Mouse (Mus musculus) heart, embryonic 10.5 days (tissue): ENCODE results near the gene Slc8a2. TPM values are rescaled to one million over a fixed set of nuclear protein-coding genes. Genes with fewer than 3 reads are reported as not detected.

ENCODE experiments used
- DNase-seq: peaks from one replicate; pipeline ENCODE4 v3.0.0-alpha.2; 2017; ENCODE audit warnings: low spot score
- H3K27ac ChIP-seq: fragments of 300-500 bp; sonication (generic); 2 replicates; pipeline ENCODE4 v1.5.1; 2016; ENCODE audit warnings: mild to moderate bottlenecking
- H3K27me3 ChIP-seq: fragments of 300-500 bp; sonication (generic); 2 replicates; pipeline ENCODE4 v1.6.1; 2016; ENCODE audit warnings: mild to moderate bottlenecking; ENCODE audit not compliant: poor library complexity, insufficient read depth, severe bottlenecking
- H3K36me3 ChIP-seq: fragments of 300-500 bp; sonication (generic); 2 replicates; pipeline ENCODE4 v1.6.1; 2016; ENCODE audit warnings: mild to moderate bottlenecking, moderate library complexity
- H3K4me1 ChIP-seq: fragments of 300-500 bp; sonication (generic); 2 replicates; pipeline ENCODE4 v1.6.1; 2016; ENCODE audit warnings: mild to moderate bottlenecking
- H3K4me3 ChIP-seq: fragments of 300-500 bp; sonication (generic); 2 replicates; pipeline ENCODE4 v1.5.1; 2016; ENCODE audit warnings: mild to moderate bottlenecking, moderate library complexity
- H3K9me3 ChIP-seq: fragments of 300-500 bp; sonication (generic); 2 replicates; pipeline ENCODE4 v1.6.1; 2016; ENCODE audit warnings: mild to moderate bottlenecking, moderate library complexity
- WGBS: fragments of 180-500 bp; shearing (Covaris S2); methylation state at CpG from one replicate; pipeline ENCODE4 v1.1.7; 2016; 5-methylcytosine and 5-hydroxymethylcytosine counted together
- polyA plus RNA-seq: library from polyadenylated mRNA; unstranded; fragments of >200 nt; fragmentation: Nextera tagmentation; extraction: Ambion mirVana; gene quantifications from 2 replicates; pipeline ENCODE4 v1.2.1, GENCODE M21; 2016

Gene Slc8a2
- polyA plus RNA-seq, result 0.24 and 0.28 TPM in 2 replicates

- H3K36me3 ChIP-seq, result peaks cover 35% of the 10 kb centered on the region
Observed at GRCm38 (mm10) chr7:16129421-16129845, at the start of gene Slc8a2. Slc8a2 (plus strand) TSS chr7:16129826.

GRCm38 (mm10) chr7:16079947-16080346, 49.7 kb upstream of the Slc8a2 start:
- Histone ChIP-seq H3K4me3 (no peak overlapping the region), H3K4me1 (peaks cover 5% of the 10 kb centered on the region; the same call in 1 of the 2 replicates), H3K9me3 (no peaks in the 10 kb centered on the region), H3K27ac (no peak overlapping the region), H3K36me3 (no peaks in the 10 kb centered on the region), H3K27me3 (peaks cover 13% of the 10 kb centered on the region)
- 67% methylated on average over 1 of the region's 1 CpGs for WGBS
- no peak for DNase-seq

More at GRCm38 (mm10) chr7:16129421-16129845, at the start of gene Slc8a2:
- Histone ChIP-seq H3K27ac (peak within 1 kb of the TSS; percentile 87), H3K4me1 (peaks cover 38% of the 10 kb centered on the region), H3K9me3 (no peaks in the 10 kb centered on the region), H3K4me3 (peak within 1 kb of the TSS; percentile 75), H3K27me3 (peaks cover 31% of the 10 kb centered on the region; the same call in 1 of the 2 replicates)
- WGBS, result under 1% methylated on average over 12 of the region's 12 CpGs
- DNase-seq, result peak; percentile 95

GRCm38 (mm10) chr7:16080581-16080980, 49.0 kb upstream of the Slc8a2 start:
- Histone ChIP-seq H3K4me3 (no peak overlapping the region), H3K27ac (no peak overlapping the region), H3K4me1 (peaks cover 5% of the 10 kb centered on the region; the same call in 1 of the 2 replicates), H3K27me3 (peaks cover 13% of the 10 kb centered on the region), H3K9me3 (no peaks in the 10 kb centered on the region), H3K36me3 (no peaks in the 10 kb centered on the region)
- no peak for DNase-seq
- WGBS, result 66% methylated on average over 4 of the region's 4 CpGs

GRCm38 (mm10) chr7:16083361-16083760, 46.3 kb upstream of the Slc8a2 start:
- H3K36me3 ChIP-seq, result no peaks in the 10 kb centered on the region
- WGBS, result 41% methylated on average over 4 of the region's 4 CpGs
- no peak overlapping the region for H3K4me3 ChIP-seq

GRCm38 (mm10) chr7:16087587-16087986, 42.0 kb upstream of the Slc8a2 start:
- H3K27ac ChIP-seq, result no peak overlapping the region
- H3K4me1 ChIP-seq, result peaks cover 5% of the 10 kb centered on the region; the same call in 1 of the 2 replicates
- no peak for DNase-seq
- 0 out of 2 replicates have a peak, but pooled peaks cover under 1% of the 10 kb centered on the region for H3K27me3 ChIP-seq
- 63% methylated on average over 2 of the region's 2 CpGs for WGBS
- no peak overlapping the region for H3K4me3 ChIP-seq
- H3K36me3 ChIP-seq, result no peaks in the 10 kb centered on the region
- no peaks in the 10 kb centered on the region for H3K9me3 ChIP-seq

More at GRCm38 (mm10) chr7:16083361-16083760, 46.3 kb upstream of the Slc8a2 start:
- no peak for DNase-seq
- Histone ChIP-seq H3K27me3 (peaks cover 7% of the 10 kb centered on the region; the same call in 1 of the 2 replicates), H3K4me1 (peaks cover 5% of the 10 kb centered on the region; the same call in 1 of the 2 replicates), H3K9me3 (no peaks in the 10 kb centered on the region), H3K27ac (no peak overlapping the region)

GRCm38 (mm10) chr7:16094592-16094991, 35.0 kb upstream of the Slc8a2 start:
- H3K27ac ChIP-seq, result no peak overlapping the region
- DNase-seq, result no peak
- H3K4me1 ChIP-seq, result peaks cover 9% of the 10 kb centered on the region
- H3K27me3 ChIP-seq, result peaks cover 11% of the 10 kb centered on the region; the same call in 1 of the 2 replicates
- H3K36me3 ChIP-seq, result no peaks in the 10 kb centered on the region
- H3K9me3 ChIP-seq, result no peaks in the 10 kb centered on the region
- WGBS, result 54% methylated on average over 3 of the region's 3 CpGs
- H3K4me3 ChIP-seq, result no peak overlapping the region

GRCm38 (mm10) chr7:16098021-16099017, 31.3 kb upstream of the Slc8a2 start, which contains the start of gene Napa:
Napa (plus strand) TSS chr7:16098458.
- WGBS, result under 1% methylated on average over 68 of the region's 68 CpGs
- Histone ChIP-seq H3K9me3 (no peaks in the 10 kb centered on the region), H3K27me3 (peaks cover 7% of the 10 kb centered on the region; the same call in 1 of the 2 replicates), H3K4me1 (peaks cover 38% of the 10 kb centered on the region), H3K4me3 (peak within 1 kb of the TSS; percentile 100), H3K27ac (peak within 1 kb of the TSS; percentile 97), H3K36me3 (peaks cover 24% of the 10 kb centered on the region)
- peak; percentile 100 for DNase-seq

- peak overlapping the region; percentile 100 for H3K4me3 ChIP-seq
- no peak overlapping the region; the same call in 1 of the 2 replicates for H3K27ac ChIP-seq
- no peak for DNase-seq
- peaks cover 39% of the 10 kb centered on the region for H3K36me3 ChIP-seq
- H3K9me3 ChIP-seq, result no peaks in the 10 kb centered on the region
- peaks cover 38% of the 10 kb centered on the region for H3K4me1 ChIP-seq
- H3K27me3 ChIP-seq, result peaks cover 7% of the 10 kb centered on the region; the same call in 1 of the 2 replicates
- WGBS, result 68% methylated on average over 4 of the region's 4 CpGs
Observed at GRCm38 (mm10) chr7:16099901-16100300, 29.7 kb upstream of the Slc8a2 start.

- H3K4me1 ChIP-seq, result peaks cover 38% of the 10 kb centered on the region
- no peak overlapping the region for H3K27ac ChIP-seq
- no peak overlapping the region for H3K4me3 ChIP-seq
- peaks cover 44% of the 10 kb centered on the region for H3K36me3 ChIP-seq
- DNase-seq, result no peak
- H3K9me3 ChIP-seq, result no peaks in the 10 kb centered on the region
- WGBS, result 77% methylated on average over 7 of the region's 7 CpGs
- H3K27me3 ChIP-seq, result no peaks in the 10 kb centered on the region
Observed at GRCm38 (mm10) chr7:16101081-16101480, 28.5 kb upstream of the Slc8a2 start.

- peaks cover 38% of the 10 kb centered on the region for H3K4me1 ChIP-seq
- no peak for DNase-seq
- H3K9me3 ChIP-seq, result no peaks in the 10 kb centered on the region
- H3K36me3 ChIP-seq, result peaks cover 44% of the 10 kb centered on the region
- no peaks in the 10 kb centered on the region for H3K27me3 ChIP-seq
- no peak overlapping the region for H3K27ac ChIP-seq
- 78% methylated on average over 15 of the region's 15 CpGs for WGBS
- H3K4me3 ChIP-seq, result no peak overlapping the region; the same call in 1 of the 2 replicates
Observed at GRCm38 (mm10) chr7:16101726-16102475, 27.7 kb upstream of the Slc8a2 start.

GRCm38 (mm10) chr7:16102686-16103226, 26.9 kb upstream of the Slc8a2 start:
- 82% methylated on average over 5 of the region's 5 CpGs for WGBS
- peaks cover 53% of the 10 kb centered on the region for H3K36me3 ChIP-seq

GRCm38 (mm10) chr7:16103760-16104159, 25.9 kb upstream of the Slc8a2 start:
- DNase-seq, result no peak
- no peaks in the 10 kb centered on the region for H3K9me3 ChIP-seq
- no peaks in the 10 kb centered on the region for H3K27me3 ChIP-seq
- 74% methylated on average over 6 of the region's 6 CpGs for WGBS
- no peak overlapping the region for H3K27ac ChIP-seq
- peaks cover 63% of the 10 kb centered on the region for H3K36me3 ChIP-seq
- peaks cover 36% of the 10 kb centered on the region for H3K4me1 ChIP-seq
- H3K4me3 ChIP-seq, result no peak overlapping the region

More at GRCm38 (mm10) chr7:16102686-16103226, 26.9 kb upstream of the Slc8a2 start:
- no peak for DNase-seq
- Histone ChIP-seq H3K4me1 (peaks cover 36% of the 10 kb centered on the region), H3K27me3 (no peaks in the 10 kb centered on the region), H3K4me3 (no peak overlapping the region), H3K9me3 (no peaks in the 10 kb centered on the region), H3K27ac (no peak overlapping the region)
